Comparison of ENCODE assay signal across 15 mouse cellular contexts in the genomic region with DNA sequence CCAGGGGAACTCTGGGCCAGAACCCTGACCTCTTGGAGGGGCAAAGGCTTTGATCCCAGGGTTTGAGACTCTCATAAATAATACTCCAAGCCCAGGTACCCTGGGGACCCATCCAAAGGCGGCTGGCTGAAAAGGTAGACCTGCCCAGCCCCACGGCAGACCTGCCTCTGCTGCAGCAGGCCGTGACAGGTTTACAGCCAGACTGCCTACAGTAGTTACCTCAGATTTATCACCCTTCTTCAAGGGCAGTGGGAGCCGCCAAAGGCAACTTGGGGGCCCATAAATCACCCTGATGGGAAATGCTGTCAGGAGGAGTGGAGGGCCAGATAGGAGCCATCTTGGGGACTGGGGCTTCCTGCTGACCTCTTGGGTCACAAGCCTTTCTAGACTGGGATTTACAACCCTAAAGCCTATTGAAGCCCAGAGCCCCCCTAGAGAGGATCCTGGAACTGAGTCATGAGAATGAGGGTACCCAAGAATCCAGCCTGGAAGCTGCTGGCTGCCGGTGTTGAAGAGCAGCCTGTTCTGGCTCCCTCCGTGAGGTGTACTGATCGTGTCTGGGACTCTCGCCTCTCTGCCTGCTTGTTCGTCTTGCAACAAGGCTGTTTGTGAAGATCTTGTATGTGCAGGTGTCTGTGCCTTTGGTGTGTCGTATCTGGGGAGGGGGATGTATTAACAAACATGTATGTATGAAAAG. TPM values are rescaled to one million over a fixed set of nuclear protein-coding genes. Genes with fewer than 3 reads are reported as not detected.
DNase-seq lines count a peak whose midpoint lies in the region; ATAC-seq lines count a peak whose summit lies in the region.
"Had no signal": no experiment of that assay in that cellular context is flagged by ENCODE, and none has a peak within 500 bp of the region (broad histone marks: within the 10 kb centered on the region; RNA-seq: fewer than 3 reads in every experiment).

No protein-coding gene starts in this region.

- no peak overlapping the region for H3K4me3 ChIP-seq in hindbrain, embryonic 13.5 days
- H3K4me3 ChIP-seq in hindbrain, embryonic 12.5 days: no peak overlapping the region
- H3K4me3 ChIP-seq: heart, embryonic 15.5 days; megakaryocyte, embryonic 14.5 days; myocyte had no signal

- WGBS in hindbrain, embryonic 13.5 days: 56% methylated on average over 10 of the region's 10 CpGs
- 56% methylated on average over 10 of the region's 10 CpGs for WGBS in hindbrain, embryonic 12.5 days

- H3K9ac ChIP-seq in hindbrain, embryonic 13.5 days: no peak overlapping the region
- no peak overlapping the region for H3K9ac ChIP-seq in hindbrain, embryonic 12.5 days
- H3K9ac ChIP-seq: heart, embryonic 15.5 days; liver, postnatal 0 days had no signal

- peak; percentile 79 for DNase-seq in embryo, embryonic 11 days
- peak; percentile 94 for DNase-seq in hindlimb bud, embryonic 11.5 days (ENCODE audit: extremely low spot score, low read depth, low spot score)
- peak; percentile 75 for DNase-seq in neural tube, embryonic 10.5 days (ENCODE audit: extremely low spot score, low spot score)
- DNase-seq in thymus, adult 18-20 months: no peak
- DNase-seq in spleen, postnatal 4 days (ENCODE audit: low spot score in 2 of 2): no peak
- DNase-seq: gastrocnemius, postnatal 36 days; liver, postnatal 0 days; right cerebral cortex, adult 18-20 months; thymus, postnatal 4 days had no signal

- H3K9me3 ChIP-seq in hindbrain, embryonic 13.5 days: no peaks in the 10 kb centered on the region
- no peaks in the 10 kb centered on the region for H3K9me3 ChIP-seq in hindbrain, embryonic 12.5 days (replicated peaks)
- H3K9me3 ChIP-seq: heart, embryonic 15.5 days had no signal

- 0 out of 2 replicates have a peak, but pooled peaks have one; percentile 25 for ATAC-seq in hindbrain, embryonic 13.5 days (ENCODE audit: low FRiP score)
- no peak for ATAC-seq in hindbrain, embryonic 12.5 days (ENCODE audit: low FRiP score)
- ATAC-seq: CD4-positive, CD25-positive, alpha-beta regulatory T cell, adult 4 months; liver, postnatal 0 days had no signal

- H3K27ac ChIP-seq in hindbrain, embryonic 13.5 days: no peak overlapping the region
- no peak overlapping the region for H3K27ac ChIP-seq in hindbrain, embryonic 12.5 days
- H3K27ac ChIP-seq: heart, embryonic 15.5 days had no signal

- H3K36me3 ChIP-seq in hindbrain, embryonic 13.5 days: no peaks in the 10 kb centered on the region
- H3K36me3 ChIP-seq in hindbrain, embryonic 12.5 days: no peaks in the 10 kb centered on the region
- H3K36me3 ChIP-seq: heart, embryonic 15.5 days had no signal

- peaks cover 26% of the 10 kb centered on the region for H3K4me1 ChIP-seq in hindbrain, embryonic 13.5 days (replicated peaks)
- H3K4me1 ChIP-seq in hindbrain, embryonic 12.5 days: no peaks in the 10 kb centered on the region
- H3K4me1 ChIP-seq: megakaryocyte, embryonic 14.5 days had no signal

- no peaks in the 10 kb centered on the region for H3K27me3 ChIP-seq in hindbrain, embryonic 13.5 days
- H3K27me3 ChIP-seq in hindbrain, embryonic 12.5 days: no peaks in the 10 kb centered on the region

- H3K4me2 ChIP-seq in hindbrain, embryonic 13.5 days: no peak overlapping the region
- no peak overlapping the region for H3K4me2 ChIP-seq in hindbrain, embryonic 12.5 days (replicated peaks)
- H3K4me2 ChIP-seq: heart, embryonic 15.5 days had no signal

RNA-seq across cellular contexts. Expression of a gene that starts 9.0 kb away (rescaled TPM):
- polyA plus RNA-seq in hindbrain, embryonic 13.5 days (2015; fragmentation: Nextera tagmentation; extraction: Ambion mirVana): not detected in 2 replicates
- polyA plus RNA-seq in hindbrain, embryonic 12.5 days (2016; fragmentation: Nextera tagmentation; extraction: Ambion mirVana): not detected in 2 replicates
- polyA plus RNA-seq: CD4-positive, CD25-positive, alpha-beta regulatory T cell, adult 4 months; heart, embryonic 15.5 days; liver, postnatal 0 days; myocyte had no signal

RNA-seq across cellular contexts. Expression of a gene that starts 28.0 kb away (rescaled TPM):
- 10.0 and 10.6 TPM in 2 replicates for polyA plus RNA-seq in hindbrain, embryonic 13.5 days (2015; fragmentation: Nextera tagmentation; extraction: Ambion mirVana)
- polyA plus RNA-seq in hindbrain, embryonic 12.5 days (2016; fragmentation: Nextera tagmentation; extraction: Ambion mirVana): 5.6 and 5.7 TPM in 2 replicates
- polyA plus RNA-seq: CD4-positive, CD25-positive, alpha-beta regulatory T cell, adult 4 months had no signal

RNA-seq across cellular contexts. Expression of a gene that starts 49.0 kb away (rescaled TPM):
- 0.31 and 0.62 TPM in 2 replicates for polyA plus RNA-seq in hindbrain, embryonic 13.5 days (2015; fragmentation: Nextera tagmentation; extraction: Ambion mirVana)
- 0.40 and 0.60 TPM in 2 replicates for polyA plus RNA-seq in hindbrain, embryonic 12.5 days (2016; fragmentation: Nextera tagmentation; extraction: Ambion mirVana)
- polyA plus RNA-seq: CD4-positive, CD25-positive, alpha-beta regulatory T cell, adult 4 months; liver, postnatal 0 days; myocyte had no signal

Comparison
In these comparisons a context has a peak if more than half of its experiments do, and no peak if none do; other contexts are left out.
1. DNase-seq: peak in embryo, embryonic 11 days (single experiment), hindlimb bud, embryonic 11.5 days (single experiment) and neural tube, embryonic 10.5 days (single experiment); none in thymus, adult 18-20 months (0 of 2) and spleen, postnatal 4 days (0 of 2).